Mouse (Mus musculus): ENCODE data around the gene Prrg1. TPM values are rescaled to one million over a fixed set of nuclear protein-coding genes. Genes with fewer than 3 reads are reported as not detected.
"Not testable (repeated sequence)": the region's sequence is repeated elsewhere in the genome, so short reads cannot be mapped to it uniquely, and the experiment has no call there.

The Prrg1 gene
- total RNA-seq (2014; fragmentation: Nextera tagmentation) (8.0 and 13.1 TPM in 2 replicates), total RNA-seq (2017) (5.6 and 7.5 TPM in 2 replicates)

DNA sequence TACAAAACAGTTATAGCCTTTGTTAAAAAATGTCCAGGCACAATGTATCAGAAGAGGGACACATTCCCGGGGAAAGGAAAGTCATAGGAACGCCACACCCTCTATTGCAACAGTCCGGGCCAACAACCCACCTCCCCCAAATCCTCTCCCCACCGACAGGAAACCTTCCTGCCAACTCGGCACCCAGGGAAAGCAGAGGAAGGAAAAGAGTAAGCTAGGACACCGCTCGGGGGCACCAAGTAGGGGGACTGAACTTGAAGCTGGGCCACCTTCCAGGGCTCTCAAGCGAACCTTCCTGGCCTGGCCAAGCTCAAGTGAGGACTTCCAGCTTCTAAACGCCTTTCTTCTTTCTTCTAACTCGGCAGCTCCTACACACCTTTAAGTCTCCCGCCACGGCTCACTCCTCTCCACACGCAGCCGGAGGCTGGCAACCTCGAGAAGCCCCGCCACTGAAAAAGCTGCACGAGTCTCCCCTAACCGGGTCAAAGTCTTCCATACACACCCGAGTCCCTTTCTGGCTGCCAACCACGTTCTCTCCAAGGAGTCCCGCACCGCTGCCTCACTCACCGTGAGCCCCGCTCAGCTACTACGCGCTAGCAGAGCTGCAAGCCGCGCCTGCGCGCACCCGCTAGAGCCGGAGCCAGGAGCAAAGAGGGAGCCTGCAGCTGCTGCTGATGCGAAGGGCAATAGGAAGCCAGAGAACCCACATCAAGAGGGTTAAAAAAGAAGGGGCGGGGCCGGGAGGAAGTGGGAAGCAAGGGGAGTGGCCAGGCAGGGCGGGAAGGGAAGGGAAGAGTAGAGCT, at the start of gene Prrg1:
Gene Prrg1, minus strand, starts transcription at position 695 of the 803 bp plus-strand sequence.
- ATAC-seq (replicated peaks; ENCODE audit: low FRiP score, low TSS enrichment, poor library complexity, severe bottlenecking) = peak; percentile 99

DNA sequence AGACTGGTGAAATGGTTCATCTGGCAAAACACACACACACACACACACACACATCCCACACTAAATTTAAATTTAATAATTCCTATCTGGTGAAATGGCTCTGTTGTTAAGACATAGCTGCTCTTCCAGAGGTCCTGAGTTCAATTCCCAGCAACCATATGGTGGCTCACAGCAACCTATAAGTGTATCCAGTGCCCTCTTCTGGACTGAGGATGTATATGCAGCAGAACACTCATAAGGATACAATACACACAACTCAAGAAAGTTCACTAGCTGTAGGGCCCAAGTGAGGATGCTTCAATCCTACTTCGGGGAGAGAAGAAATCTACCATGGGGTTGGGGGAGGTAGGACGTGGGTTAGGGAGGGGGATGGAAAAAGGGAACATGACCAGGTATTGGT, 22.1 kb upstream of the Prrg1 start:
- ATAC-seq (replicated peaks; ENCODE audit: low FRiP score, low TSS enrichment, poor library complexity, severe bottlenecking) = no peak

DNA sequence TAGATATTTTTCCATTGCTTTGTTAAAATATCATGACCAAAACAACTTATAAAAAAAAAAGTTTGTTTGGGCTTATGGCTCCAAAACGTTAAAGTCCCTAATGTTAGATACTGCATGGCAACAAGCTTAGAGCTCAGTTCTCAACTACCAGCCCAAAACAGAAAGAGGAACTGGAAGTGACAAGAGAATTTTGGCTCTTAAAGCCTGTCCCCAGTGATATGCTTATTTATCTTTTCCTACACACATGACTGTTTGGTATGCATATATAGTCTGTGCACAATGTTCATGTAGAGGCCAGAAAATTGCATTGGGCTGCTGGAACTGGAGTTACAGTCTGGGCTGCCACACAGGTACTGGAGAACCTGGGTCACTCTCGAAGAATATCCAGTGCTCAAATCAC, 9.4 kb upstream of the Prrg1 start:
- ATAC-seq (replicated peaks; ENCODE audit: low FRiP score, low TSS enrichment, poor library complexity, severe bottlenecking) = peak; percentile 59

DNA sequence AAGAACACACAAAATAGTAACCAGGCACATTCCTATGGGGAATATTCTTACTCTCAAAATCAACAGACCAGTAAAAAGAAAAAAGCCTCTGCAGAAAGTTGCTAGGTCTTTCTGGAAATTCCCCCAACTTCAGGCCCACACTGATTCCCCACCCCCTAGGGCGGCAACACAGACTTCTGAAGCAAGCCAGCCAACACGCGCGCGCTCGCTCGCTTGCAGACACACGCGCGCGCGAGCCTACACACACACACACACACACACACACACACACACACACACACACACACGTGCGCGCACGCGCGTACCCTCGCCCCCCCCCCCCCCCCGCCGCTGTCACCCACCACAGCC, 868 bp downstream of the Prrg1 start:
- peak; percentile 66; the same call in 1 of the 2 replicates for ATAC-seq (replicated peaks; ENCODE audit: low FRiP score, low TSS enrichment, poor library complexity, severe bottlenecking)

DNA sequence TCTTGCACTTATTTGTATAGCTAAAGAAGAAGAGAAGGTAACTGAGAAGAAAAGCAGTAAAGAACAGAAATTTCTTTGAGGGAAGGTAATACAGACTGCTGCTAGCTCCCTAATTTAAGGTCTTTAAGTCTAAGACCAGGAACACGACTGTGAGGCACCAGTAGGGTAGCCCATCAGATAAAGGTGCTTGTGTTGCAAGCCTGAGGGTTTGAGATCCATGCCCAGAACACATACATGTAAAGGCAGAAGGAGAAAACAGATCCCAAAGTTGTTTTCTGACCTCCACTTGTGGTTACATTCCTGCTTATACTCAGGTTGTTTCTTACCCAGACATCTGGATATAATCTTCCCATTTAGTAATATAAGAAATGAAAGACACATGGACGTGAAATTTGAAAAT, 20.2 kb downstream of the Prrg1 start:
- ATAC-seq (replicated peaks; ENCODE audit: low FRiP score, low TSS enrichment, poor library complexity, severe bottlenecking) = peak; percentile 70; the same call in 1 of the 2 replicates

DNA sequence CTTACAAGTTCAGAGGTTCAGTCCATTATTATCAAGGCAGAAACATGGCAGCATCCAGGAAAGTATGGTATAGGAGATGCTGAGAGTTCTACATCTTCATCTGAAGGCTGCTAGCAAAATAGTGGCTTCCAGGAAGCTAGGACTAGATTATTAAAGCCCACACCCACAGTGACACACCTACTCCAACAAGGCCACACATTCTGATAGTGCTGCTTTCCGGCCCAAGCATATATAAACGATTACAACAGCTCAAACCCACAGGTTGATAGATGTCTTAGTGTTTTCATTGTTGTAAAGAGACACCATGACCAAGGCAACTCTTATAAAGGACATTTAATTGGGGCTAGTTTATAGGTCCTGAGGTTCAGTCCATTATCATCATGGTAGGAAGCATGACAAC, 30.3 kb downstream of the Prrg1 start:
- ATAC-seq (replicated peaks; ENCODE audit: low FRiP score, low TSS enrichment, poor library complexity, severe bottlenecking) = 0 out of 2 replicates have a peak, but pooled peaks have one; percentile 53

DNA sequence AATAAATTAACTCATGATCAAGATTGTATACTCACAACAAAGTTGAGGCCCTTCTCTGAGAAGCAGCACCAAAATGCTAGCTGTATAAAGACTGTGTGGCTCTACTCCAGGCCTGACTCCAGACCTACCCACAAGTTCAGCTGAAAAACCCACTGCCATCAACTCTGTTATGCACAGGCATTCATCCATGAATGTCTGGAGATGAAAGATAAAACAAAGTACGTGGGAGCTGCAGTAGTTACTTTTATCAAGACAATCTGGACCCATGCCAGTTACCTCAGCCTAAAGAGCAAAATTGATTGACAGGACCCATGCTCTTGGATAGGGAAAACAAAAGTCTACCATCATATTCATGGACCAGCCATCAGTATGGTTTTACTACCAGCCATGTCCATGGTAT, 31.0 kb downstream of the Prrg1 start:
- ATAC-seq (replicated peaks; ENCODE audit: low FRiP score, low TSS enrichment, poor library complexity, severe bottlenecking) = peak; percentile 96

DNA sequence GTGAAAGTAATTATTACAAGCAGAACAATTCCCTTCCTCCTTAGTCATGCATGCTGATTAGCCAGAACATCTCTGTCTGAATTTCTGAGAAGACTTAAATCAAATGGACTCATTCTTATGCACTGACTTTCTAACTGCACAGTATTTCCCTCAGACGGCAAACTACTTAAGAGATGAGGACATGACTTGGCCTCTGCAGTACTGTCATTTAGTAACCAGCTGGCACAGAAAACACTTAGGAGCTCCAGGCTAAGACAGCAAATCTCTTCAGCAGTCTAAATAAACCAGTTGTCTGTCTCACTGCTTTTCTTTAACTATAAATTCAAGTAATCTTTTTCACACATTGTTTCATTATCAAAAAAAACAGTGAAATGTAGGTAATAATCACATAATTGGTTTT, 36.0 kb downstream of the Prrg1 start:
- ATAC-seq (replicated peaks; ENCODE audit: low FRiP score, low TSS enrichment, poor library complexity, severe bottlenecking) = no peak

DNA sequence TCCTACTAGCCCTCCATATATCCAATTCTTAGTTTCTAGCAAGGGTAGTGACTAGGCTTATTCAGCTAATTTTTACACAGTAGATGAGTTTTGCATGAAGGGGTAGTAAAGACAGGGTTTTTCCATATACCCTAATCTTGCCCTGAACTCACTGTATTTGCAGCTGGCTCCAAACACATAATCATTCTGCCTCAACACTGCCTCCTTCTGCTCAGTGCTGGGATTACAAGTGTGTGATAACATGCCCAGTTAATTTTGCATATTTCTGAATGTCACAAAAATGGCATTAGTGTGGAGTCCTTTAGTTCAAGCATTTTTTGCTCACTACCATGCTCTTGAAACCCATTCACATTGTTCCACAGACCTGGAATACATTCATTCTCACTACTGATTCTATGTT, 44.0 kb downstream of the Prrg1 start:
- ATAC-seq (replicated peaks; ENCODE audit: low FRiP score, low TSS enrichment, poor library complexity, severe bottlenecking) = no peak

DNA sequence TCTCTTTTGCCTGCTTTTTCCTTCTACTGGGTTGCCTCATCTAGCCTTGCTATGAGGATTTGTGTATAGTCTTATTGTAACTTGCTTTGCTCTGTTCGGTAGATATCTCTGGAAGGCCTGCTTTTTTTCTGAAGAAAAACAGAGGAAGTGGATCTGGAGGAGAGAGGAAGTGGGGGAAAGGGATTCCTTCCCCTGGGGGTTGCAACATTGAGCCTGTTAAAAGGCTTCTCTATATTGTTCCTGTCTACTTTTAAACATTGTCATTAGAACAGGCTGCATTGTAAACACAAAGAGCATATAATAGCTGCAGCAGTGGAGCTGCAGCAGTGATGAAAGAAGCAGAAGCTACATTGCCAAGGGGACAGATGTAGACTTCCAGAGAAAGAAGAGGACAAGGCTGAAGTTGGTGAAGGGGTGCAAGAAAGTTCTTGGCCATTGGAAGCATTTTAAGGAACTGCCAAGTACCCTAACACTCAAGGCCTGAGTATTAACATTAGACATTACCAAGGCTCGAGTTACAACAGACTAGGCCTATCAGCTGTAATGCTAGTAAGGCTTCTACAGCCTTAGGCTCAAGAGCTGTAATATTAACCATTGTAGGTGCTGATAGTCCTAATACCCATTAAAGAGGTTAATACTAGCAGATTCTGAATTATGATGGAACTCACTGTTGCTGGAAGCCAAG, 44.9 kb downstream of the Prrg1 start:
- no peak for ATAC-seq (replicated peaks; ENCODE audit: low FRiP score, low TSS enrichment, poor library complexity, severe bottlenecking)

DNA sequence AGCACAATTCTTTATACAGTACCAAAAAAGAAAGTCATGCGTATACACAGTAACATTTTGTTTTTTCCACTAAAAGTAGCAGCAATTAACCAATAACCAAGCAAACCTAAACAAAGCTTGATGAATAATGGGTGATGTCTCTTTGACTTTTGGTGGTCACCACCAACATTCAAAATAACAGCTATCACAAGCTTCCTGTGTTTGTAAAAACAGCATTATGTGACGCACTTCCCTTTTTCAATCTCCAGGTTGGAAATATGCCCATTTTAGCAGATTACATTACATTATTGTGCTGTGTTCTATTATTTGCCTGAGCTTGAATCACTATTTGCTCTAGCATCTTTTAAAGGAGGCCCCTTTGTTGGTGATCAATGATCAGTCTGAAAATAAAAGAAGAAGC, 65.4 kb downstream of the Prrg1 start:
- ATAC-seq (replicated peaks; ENCODE audit: low FRiP score, low TSS enrichment, poor library complexity, severe bottlenecking) = no peak

DNA sequence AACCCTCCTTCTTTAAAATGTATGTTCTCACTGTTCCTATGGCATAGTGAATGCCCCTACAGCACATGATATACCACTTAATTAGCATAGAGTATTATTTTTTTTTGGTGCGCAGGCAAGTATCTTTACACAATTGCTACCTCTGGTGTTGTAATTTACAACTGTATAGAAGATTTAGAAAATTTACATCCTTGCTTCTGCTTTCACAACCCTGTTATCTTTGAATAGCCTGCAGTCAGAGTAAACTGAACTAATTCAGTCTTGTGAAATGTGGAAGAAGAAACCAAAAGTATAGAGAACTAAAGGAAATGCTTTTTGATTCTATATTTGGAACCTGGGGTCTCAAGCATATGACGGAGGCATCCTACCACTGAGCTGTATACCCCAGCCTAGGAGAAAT, 100.7 kb downstream of the Prrg1 start:
- ATAC-seq (replicated peaks; ENCODE audit: low FRiP score, low TSS enrichment, poor library complexity, severe bottlenecking) = no peak

DNA sequence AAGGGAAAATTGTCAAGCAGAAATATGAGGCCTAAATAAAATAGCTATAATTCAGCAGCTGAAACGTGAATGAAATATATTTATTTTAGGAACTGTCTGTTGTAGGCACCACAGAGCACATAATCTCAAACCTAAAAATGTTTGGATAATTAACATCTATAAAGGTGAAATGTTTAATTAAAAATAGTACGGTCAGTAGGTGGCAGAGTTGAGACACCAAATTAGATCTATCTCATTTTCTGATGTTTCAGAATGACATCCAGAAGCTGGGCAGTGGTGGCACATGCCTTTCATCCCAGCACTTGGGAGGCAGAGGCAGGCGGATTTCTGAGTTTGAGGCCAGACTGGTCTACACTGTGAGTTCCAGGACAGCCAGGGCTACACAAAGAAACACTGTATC, 104.0 kb downstream of the Prrg1 start:
- ATAC-seq (replicated peaks; ENCODE audit: low FRiP score, low TSS enrichment, poor library complexity, severe bottlenecking) = no peak

DNA sequence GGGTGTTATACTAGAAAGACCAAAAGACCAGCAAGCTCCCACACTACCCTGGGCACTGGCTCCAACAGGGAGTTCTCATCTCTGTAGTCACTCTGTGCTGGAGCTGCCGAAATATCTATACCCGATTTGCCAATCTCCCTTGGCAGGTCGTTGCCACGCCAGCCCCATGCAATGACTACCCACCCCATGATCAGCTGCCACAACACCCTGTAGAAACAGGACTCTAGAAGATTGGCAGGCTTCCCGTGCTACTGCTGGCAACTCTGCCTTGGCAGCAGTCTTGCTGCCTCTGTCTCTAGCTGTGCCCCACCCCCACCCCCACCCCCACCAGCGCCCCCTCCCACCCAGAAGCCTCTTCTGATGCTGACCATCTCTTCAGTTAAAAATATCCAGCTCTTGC, 149.3 kb downstream of the Prrg1 start:
- ATAC-seq (replicated peaks; ENCODE audit: low FRiP score, low TSS enrichment, poor library complexity, severe bottlenecking) = no peak

DNA sequence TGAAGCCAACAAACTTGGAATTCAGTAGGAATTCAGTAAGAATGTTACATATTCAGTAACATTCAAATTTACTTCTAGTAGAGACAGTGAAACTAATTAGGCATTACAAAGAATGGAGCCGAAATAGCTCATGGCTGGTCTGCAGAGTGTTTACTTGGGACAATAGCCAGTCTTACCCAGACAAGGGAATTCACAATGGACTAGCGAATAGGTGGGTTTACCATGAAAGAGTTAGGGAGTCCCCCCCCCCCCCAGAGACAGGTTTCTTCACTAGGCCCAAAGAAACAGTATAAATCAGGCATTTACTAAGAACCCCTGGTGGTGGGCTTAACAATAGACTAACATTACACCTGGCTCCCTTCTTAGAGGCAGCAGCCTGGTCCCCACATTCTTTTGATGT, 180.3 kb downstream of the Prrg1 start:
- ATAC-seq (replicated peaks; ENCODE audit: low FRiP score, low TSS enrichment, poor library complexity, severe bottlenecking) = not testable (repeated sequence)

Other genes starting within 250 kb of the Prrg1 start
- not detected in 2 replicates for gene 4930480E11Rik, start 214.3 kb downstream of the Prrg1 start, total RNA-seq (2014; fragmentation: Nextera tagmentation)
- gene 4930480E11Rik, start 214.3 kb downstream of the Prrg1 start, total RNA-seq (2017) = not detected in 2 replicates
- gene Fam47c, start 153.9 kb upstream of the Prrg1 start, total RNA-seq (2014; fragmentation: Nextera tagmentation) = not detected in 2 replicates
- not detected in 2 replicates for gene Fam47c, start 153.9 kb upstream of the Prrg1 start, total RNA-seq (2017)